Mouse (Mus musculus) hindbrain, embryonic 14.5 days (tissue): Measurements from ENCODE around the gene Commd4. TPM values are rescaled to one million over a fixed set of nuclear protein-coding genes. Genes with fewer than 3 reads are reported as not detected.

Source experiments
- ATAC-seq: fragments of 200-750 bp; cut with Nextera tagmentation; 2 replicates; pipeline ENCODE4 v1.8.0; 2017; ENCODE audit warnings: moderate number of reproducible peaks, mild to moderate bottlenecking, moderate TSS enrichment, moderate library complexity; ENCODE audit not compliant: low FRiP score
- DNase-seq: peaks from one replicate; pipeline ENCODE4 v3.0.0-alpha.2; 2015; ENCODE audit warnings: low spot score
- H3K27ac ChIP-seq: fragments of 300-500 bp; sonication (generic); 2 replicates; pipeline ENCODE4 v1.5.1; 2014; ENCODE audit warnings: mild to moderate bottlenecking, moderate library complexity
- H3K27me3 ChIP-seq: fragments of 300-500 bp; sonication (generic); 2 replicates; pipeline ENCODE4 v1.6.1; 2014; ENCODE audit warnings: mild to moderate bottlenecking, low read length, mixed read lengths; ENCODE audit not compliant: control insufficient read depth, insufficient read depth
- H3K36me3 ChIP-seq: fragments of 300-500 bp; sonication (generic); replicated peaks from 2 replicates; pipeline ENCODE4 v1.6.1; 2014; ENCODE audit not compliant: control insufficient read depth, insufficient read depth
- H3K4me1 ChIP-seq: fragments of 300-500 bp; sonication (generic); replicated peaks from 2 replicates; pipeline ENCODE4 v1.6.1; 2014; ENCODE audit warnings: antibody characterized with exemption, low read length, mixed read lengths; ENCODE audit not compliant: control insufficient read depth, insufficient read depth
- H3K4me2 ChIP-seq: fragments of 300-500 bp; sonication (generic); replicated peaks from 2 replicates; pipeline ENCODE4 v1.6.1; 2014; ENCODE audit warnings: mild to moderate bottlenecking, moderate library complexity
- H3K4me3 ChIP-seq: fragments of 300-500 bp; sonication (generic); replicated peaks from 2 replicates; pipeline ENCODE4 v1.5.1; 2014; ENCODE audit warnings: mild to moderate bottlenecking, low read length
- H3K9ac ChIP-seq: fragments of 300-500 bp; sonication (generic); 2 replicates; pipeline ENCODE4 v1.6.1; 2014
- H3K9me3 ChIP-seq: fragments of 300-500 bp; sonication (generic); 2 replicates; pipeline ENCODE4 v1.6.1; 2016; ENCODE audit warnings: low read length; ENCODE audit not compliant: control insufficient read depth
- WGBS: fragments of 180-500 bp; shearing (Covaris S2); extraction: QIAGEN DNeasy Blood & Tissue Kit; methylation state at CpG from one replicate; pipeline ENCODE4 v1.1.7; 2014; 5-methylcytosine and 5-hydroxymethylcytosine counted together
- polyA plus RNA-seq: library from polyadenylated mRNA; unstranded; fragments of >200 nt; fragmentation: Nextera tagmentation; extraction: Ambion mirVana; gene quantifications from 2 replicates; pipeline ENCODE4 v1.2.1, GENCODE M21; 2014

Gene Commd4
- polyA plus RNA-seq, 1 experiment from 2014 or later = 138 TPM

DNA sequence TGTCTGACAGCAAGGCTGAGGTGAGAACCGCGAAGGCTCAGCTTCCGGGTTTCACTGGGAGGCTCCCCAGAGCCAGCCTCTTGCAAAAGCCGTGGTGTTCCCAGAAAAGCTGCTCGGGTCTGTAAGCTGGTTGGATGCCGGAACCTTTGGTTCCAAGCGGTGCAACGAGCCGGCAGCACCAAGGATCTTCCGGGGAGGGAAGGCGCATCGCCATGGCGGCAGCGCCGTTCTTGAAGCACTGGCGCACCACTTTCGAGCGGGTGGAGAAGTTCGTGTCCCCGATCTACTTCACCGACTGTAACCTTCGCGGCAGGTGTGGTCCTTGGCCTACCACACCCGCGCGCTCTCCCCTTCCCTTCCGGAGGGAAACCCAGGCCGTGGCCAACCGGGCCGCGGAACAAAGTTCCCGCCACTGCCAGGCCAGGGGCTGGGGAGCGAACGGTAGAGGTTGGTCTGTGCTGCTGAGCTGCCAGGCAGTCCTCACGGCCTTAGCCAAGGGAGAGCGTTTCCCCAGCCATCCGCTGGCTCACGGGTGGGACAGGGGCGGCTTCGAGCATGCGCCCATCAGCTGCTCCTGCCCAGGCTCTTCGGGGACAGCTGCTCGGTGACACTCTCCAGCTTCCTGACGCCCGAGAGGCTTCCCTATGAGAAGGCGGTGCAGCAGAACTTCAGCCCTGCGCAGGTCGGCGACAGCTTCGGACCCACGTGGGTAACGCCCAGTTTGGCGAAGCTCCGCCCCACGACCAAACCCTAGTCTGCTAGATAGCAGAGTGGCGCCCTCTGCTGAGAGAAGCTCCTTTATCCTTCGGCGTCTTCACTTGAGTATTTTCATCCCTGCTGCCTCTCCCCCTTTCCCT is 27.3 kb downstream of the Commd4 start, which contains the start of gene Man2c1:
Man2c1 (plus strand) TSS at position 114 of the 857 bp plus-strand sequence.
- Histone ChIP-seq H3K4me1 (peaks cover 14% of the 10 kb centered on the region), H3K36me3 (peaks cover 47% of the 10 kb centered on the region), H3K9me3 (no peaks in the 10 kb centered on the region), H3K9ac (peak within 1 kb of the TSS; percentile 82), H3K4me2 (peak within 1 kb of the TSS; percentile 90), H3K4me3 (peak within 1 kb of the TSS; percentile 89), H3K27ac (peak within 1 kb of the TSS; percentile 94), H3K27me3 (no peaks in the 10 kb centered on the region)
- peak; percentile 94 for DNase-seq
- ATAC-seq = peak; percentile 91
- under 1% methylated on average over 58 of the region's 58 CpGs for WGBS

- Histone ChIP-seq H3K27ac (no peak overlapping the region), H3K36me3 (peaks cover 47% of the 10 kb centered on the region), H3K27me3 (no peaks in the 10 kb centered on the region), H3K4me2 (peak overlapping the region; percentile 90), H3K4me1 (peaks cover 14% of the 10 kb centered on the region), H3K9ac (no peak overlapping the region), H3K4me3 (no peak overlapping the region), H3K9me3 (no peaks in the 10 kb centered on the region)
- ATAC-seq (no peak), DNase-seq (no peak)
Measured at GRCm38 (mm10) chr9:57129641-57130040, 28.5 kb downstream of the Commd4 start.

DNA sequence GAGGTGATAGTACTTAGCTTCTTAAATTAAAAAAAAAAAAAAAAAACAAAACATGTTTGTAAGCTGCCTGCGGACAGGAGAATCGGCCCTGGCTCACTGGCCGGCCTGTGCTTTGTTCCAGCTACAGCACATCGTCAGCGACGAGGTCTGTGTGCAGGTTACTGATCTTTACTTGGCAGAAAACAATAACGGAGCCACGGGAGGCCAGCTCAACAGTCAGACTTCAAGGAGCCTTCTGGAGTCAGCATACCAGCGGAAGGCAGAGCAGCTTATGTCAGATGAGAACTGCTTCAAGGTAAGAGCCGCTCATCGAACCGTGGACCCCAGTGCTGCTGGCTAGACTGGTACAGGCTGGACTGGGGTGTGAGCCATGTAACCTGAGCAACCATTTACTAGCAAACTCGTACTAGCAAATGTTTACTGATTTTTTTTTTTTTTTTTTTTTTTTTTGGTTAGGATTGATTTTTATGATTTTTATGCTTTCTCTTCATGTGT is 40.8 kb downstream of the Commd4 start:
- Histone ChIP-seq H3K27me3 (no peaks in the 10 kb centered on the region), H3K9me3 (no peaks in the 10 kb centered on the region), H3K4me1 (no peaks in the 10 kb centered on the region), H3K4me3 (no peak overlapping the region), H3K9ac (no peak overlapping the region), H3K27ac (no peak overlapping the region), H3K36me3 (peaks cover 97% of the 10 kb centered on the region), H3K4me2 (no peak overlapping the region)
- DNase-seq (no peak), ATAC-seq (no peak)
- 94% methylated on average over 13 of the region's 13 CpGs for WGBS

Other genes starting within 250 kb of the Commd4 start
- 2.1 and 2.4 TPM in 2 replicates for gene Snx33, start 230.0 kb downstream of the Commd4 start, polyA plus RNA-seq
- 73.4 and 78.1 TPM in 2 replicates for gene Imp3, start 220.9 kb downstream of the Commd4 start, polyA plus RNA-seq
- gene Snupn, start 207.5 kb downstream of the Commd4 start, polyA plus RNA-seq = 23.4 and 26.0 TPM in 2 replicates
- gene Ptpn9, start 163.4 kb downstream of the Commd4 start, polyA plus RNA-seq = 35.0 and 39.4 TPM in 2 replicates
- gene Sin3a, start 86.3 kb downstream of the Commd4 start, polyA plus RNA-seq = 28.2 and 29.7 TPM in 2 replicates
- gene Man2c1, start 27.6 kb downstream of the Commd4 start, polyA plus RNA-seq = 44.3 and 47.9 TPM in 2 replicates
- 6.1 and 7.4 TPM in 2 replicates for gene Neil1, start 10.0 kb downstream of the Commd4 start, polyA plus RNA-seq
- gene Trcg1, start 78.2 kb upstream of the Commd4 start, polyA plus RNA-seq = not detected in 2 replicates
- gene 1700017B05Rik, start 104.3 kb upstream of the Commd4 start, polyA plus RNA-seq = 3.2 and 3.4 TPM in 2 replicates